Mouse (Mus musculus): ENCODE results near the gene Cacng1. TPM values are rescaled to one million over a fixed set of nuclear protein-coding genes. Genes with fewer than 3 reads are reported as not detected.

Cacng1 gene
- not detected in 2 replicates for polyA plus RNA-seq (2016; fragmentation: Nextera tagmentation; extraction: Ambion mirVana)

GRCm38 (mm10) chr11:107716332-107716938 lies at the start of gene Cacng1:
Gene Cacng1, minus strand, starts transcription at chr11:107716522.
- Histone ChIP-seq H3K4me1 (no peaks in the 10 kb centered on the region), H3K27me3 (ENCODE audit: insufficient read depth, poor library complexity, severe bottlenecking) (no peaks in the 10 kb centered on the region), H3K9me3 (0 out of 2 replicates have a peak, but pooled peaks cover 5% of the 10 kb centered on the region), H3K36me3 (no peaks in the 10 kb centered on the region; the same call in 1 of the 2 replicates), H3K27ac (no peak within 1 kb of the TSS), H3K4me3 (no peak within 1 kb of the TSS)
- no peak for DNase-seq (ENCODE audit: low spot score)
- WGBS: 75% methylated on average over 16 of the region's 16 CpGs

GRCm38 (mm10) chr11:107762688-107763460 lies 46.6 kb upstream of the Cacng1 start:
- Histone ChIP-seq H3K4me3 (no peak overlapping the region), H3K9me3 (no peaks in the 10 kb centered on the region), H3K27ac (no peak overlapping the region), H3K4me1 (no peaks in the 10 kb centered on the region), H3K36me3 (no peaks in the 10 kb centered on the region), H3K27me3 (ENCODE audit: insufficient read depth, poor library complexity, severe bottlenecking) (0 out of 2 replicates have a peak, but pooled peaks cover 21% of the 10 kb centered on the region)
- no peak for DNase-seq (ENCODE audit: low spot score)
- 51% methylated on average over 8 of the region's 8 CpGs for WGBS

- H3K4me3 ChIP-seq: no peak overlapping the region
- no peak for DNase-seq (ENCODE audit: low spot score)
Observed at GRCm38 (mm10) chr11:107761790-107762500, 45.6 kb upstream of the Cacng1 start.

GRCm38 (mm10) chr11:107760001-107760400 lies 43.7 kb upstream of the Cacng1 start:
- no peaks in the 10 kb centered on the region for H3K36me3 ChIP-seq
- no peak overlapping the region for H3K4me3 ChIP-seq
- H3K4me1 ChIP-seq: no peaks in the 10 kb centered on the region
- H3K27me3 ChIP-seq (ENCODE audit: insufficient read depth, poor library complexity, severe bottlenecking): peaks cover 19% of the 10 kb centered on the region; the same call in 1 of the 2 replicates
- no peaks in the 10 kb centered on the region for H3K9me3 ChIP-seq
- H3K27ac ChIP-seq: no peak overlapping the region
- DNase-seq (ENCODE audit: low spot score): no peak
- WGBS: 54% methylated on average over 10 of the region's 10 CpGs

More at GRCm38 (mm10) chr11:107761790-107762500, 45.6 kb upstream of the Cacng1 start:
- Histone ChIP-seq H3K4me1 (no peaks in the 10 kb centered on the region), H3K27me3 (ENCODE audit: insufficient read depth, poor library complexity, severe bottlenecking) (0 out of 2 replicates have a peak, but pooled peaks cover 19% of the 10 kb centered on the region), H3K9me3 (no peaks in the 10 kb centered on the region), H3K36me3 (no peaks in the 10 kb centered on the region), H3K27ac (no peak overlapping the region)
- 70% methylated on average over 10 of the region's 10 CpGs for WGBS

- H3K4me3 ChIP-seq: no peak overlapping the region
- H3K4me1 ChIP-seq: no peaks in the 10 kb centered on the region
- no peak overlapping the region for H3K27ac ChIP-seq
- no peak for DNase-seq (ENCODE audit: low spot score)
- peaks cover 19% of the 10 kb centered on the region; the same call in 1 of the 2 replicates for H3K27me3 ChIP-seq (ENCODE audit: insufficient read depth, poor library complexity, severe bottlenecking)
- WGBS: 78% methylated on average over 9 of the region's 9 CpGs
- no peaks in the 10 kb centered on the region for H3K36me3 ChIP-seq
- H3K9me3 ChIP-seq: no peaks in the 10 kb centered on the region
Observed at GRCm38 (mm10) chr11:107759516-107759915, 43.2 kb upstream of the Cacng1 start.

GRCm38 (mm10) chr11:107749114-107749513 lies 32.8 kb upstream of the Cacng1 start:
- Histone ChIP-seq H3K36me3 (no peaks in the 10 kb centered on the region), H3K4me3 (no peak overlapping the region), H3K27me3 (ENCODE audit: insufficient read depth, poor library complexity, severe bottlenecking) (no peaks in the 10 kb centered on the region; the same call in 1 of the 2 replicates), H3K4me1 (no peaks in the 10 kb centered on the region), H3K27ac (no peak overlapping the region), H3K9me3 (no peaks in the 10 kb centered on the region)
- WGBS: 85% methylated on average over 5 of the region's 5 CpGs
- no peak for DNase-seq (ENCODE audit: low spot score)

GRCm38 (mm10) chr11:107748243-107749035 lies 32.1 kb upstream of the Cacng1 start:
- no peaks in the 10 kb centered on the region for H3K4me1 ChIP-seq
- H3K9me3 ChIP-seq: no peaks in the 10 kb centered on the region
- DNase-seq (ENCODE audit: low spot score): no peak
- 78% methylated on average over 5 of the region's 5 CpGs for WGBS
- no peak overlapping the region for H3K4me3 ChIP-seq
- H3K27me3 ChIP-seq (ENCODE audit: insufficient read depth, poor library complexity, severe bottlenecking): no peaks in the 10 kb centered on the region; the same call in 1 of the 2 replicates
- H3K27ac ChIP-seq: no peak overlapping the region
- no peaks in the 10 kb centered on the region for H3K36me3 ChIP-seq

- 71% methylated on average over 3 of the region's 3 CpGs for WGBS
- DNase-seq (ENCODE audit: low spot score): no peak
- H3K36me3 ChIP-seq: no peaks in the 10 kb centered on the region
- H3K4me3 ChIP-seq: no peak overlapping the region
- no peaks in the 10 kb centered on the region for H3K9me3 ChIP-seq
- H3K27ac ChIP-seq: no peak overlapping the region
- no peaks in the 10 kb centered on the region; the same call in 1 of the 2 replicates for H3K4me1 ChIP-seq
- H3K27me3 ChIP-seq (ENCODE audit: insufficient read depth, poor library complexity, severe bottlenecking): peaks cover 4% of the 10 kb centered on the region; the same call in 1 of the 2 replicates
Observed at GRCm38 (mm10) chr11:107743100-107743499, 26.8 kb upstream of the Cacng1 start.

GRCm38 (mm10) chr11:107738418-107739099 lies 22.2 kb upstream of the Cacng1 start:
- H3K27me3 ChIP-seq (ENCODE audit: insufficient read depth, poor library complexity, severe bottlenecking): peaks cover 4% of the 10 kb centered on the region; the same call in 1 of the 2 replicates
- H3K9me3 ChIP-seq: no peaks in the 10 kb centered on the region
- no peak overlapping the region for H3K4me3 ChIP-seq
- DNase-seq (ENCODE audit: low spot score): no peak
- no peak overlapping the region for H3K27ac ChIP-seq
- 75% methylated on average over 20 of the region's 20 CpGs for WGBS
- no peaks in the 10 kb centered on the region; the same call in 1 of the 2 replicates for H3K4me1 ChIP-seq
- no peaks in the 10 kb centered on the region for H3K36me3 ChIP-seq

GRCm38 (mm10) chr11:107737886-107738285 lies 21.6 kb upstream of the Cacng1 start:
- WGBS: 68% methylated on average over 6 of the region's 6 CpGs
- H3K4me3 ChIP-seq: no peak overlapping the region
- no peaks in the 10 kb centered on the region for H3K9me3 ChIP-seq
- DNase-seq (ENCODE audit: low spot score): no peak
- H3K36me3 ChIP-seq: no peaks in the 10 kb centered on the region
- H3K4me1 ChIP-seq: no peaks in the 10 kb centered on the region; the same call in 1 of the 2 replicates
- H3K27ac ChIP-seq: no peak overlapping the region
- peaks cover 4% of the 10 kb centered on the region; the same call in 1 of the 2 replicates for H3K27me3 ChIP-seq (ENCODE audit: insufficient read depth, poor library complexity, severe bottlenecking)

GRCm38 (mm10) chr11:107734133-107734532 lies 17.8 kb upstream of the Cacng1 start:
- WGBS: 76% methylated on average over 7 of the region's 7 CpGs
- DNase-seq (ENCODE audit: low spot score): no peak
- no peaks in the 10 kb centered on the region for H3K36me3 ChIP-seq

More at GRCm38 (mm10) chr11:107734133-107734532, 17.8 kb upstream of the Cacng1 start:
- no peak overlapping the region for H3K27ac ChIP-seq
- no peaks in the 10 kb centered on the region for H3K4me1 ChIP-seq
- H3K9me3 ChIP-seq: no peaks in the 10 kb centered on the region
- no peaks in the 10 kb centered on the region; the same call in 1 of the 2 replicates for H3K27me3 ChIP-seq (ENCODE audit: insufficient read depth, poor library complexity, severe bottlenecking)
- no peak overlapping the region for H3K4me3 ChIP-seq
